Mouse (Mus musculus): Measurements from ENCODE around the gene Kank2.

DNA sequence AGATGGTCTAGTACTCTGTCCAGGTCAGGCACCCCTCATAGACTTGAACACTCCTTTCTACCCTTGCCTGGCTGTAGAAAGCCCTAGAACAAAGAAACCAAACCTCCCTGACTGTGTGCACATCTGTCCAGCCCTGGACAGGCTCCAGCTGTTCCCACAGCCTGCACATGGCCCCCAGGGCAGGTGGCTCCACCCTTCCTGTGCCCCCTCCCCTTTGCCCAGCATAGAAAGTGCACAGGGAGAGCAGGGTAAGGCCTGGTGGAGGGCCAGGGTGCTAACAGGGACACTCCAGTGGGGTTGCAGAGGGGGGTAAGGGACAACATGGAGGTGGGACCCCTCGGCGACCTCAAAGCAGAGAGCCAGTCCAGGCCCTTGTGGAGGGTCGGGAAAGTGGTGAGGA is 2.3 kb downstream of the Kank2 start:
- TF ChIP-seq POLR2A (IDR thresholded peaks at IDR 0.05; ENCODE audit: low read depth, low read length) (no peak), CTCF (IDR thresholded peaks at IDR 0.05; ENCODE audit: extremely low read depth, insufficient read depth, insufficient read length, insufficient replicate concordance) (no peak)
